Mouse (Mus musculus) heart, postnatal 0 days (tissue): ENCODE results near the gene Tifa. TPM values are rescaled to one million over a fixed set of nuclear protein-coding genes. Genes with fewer than 3 reads are reported as not detected.

Source experiments
- ATAC-seq: fragments of 200-750 bp; cut with Nextera tagmentation; 2 replicates; pipeline ENCODE4 v1.8.0; 2017; ENCODE audit warnings: low read depth, moderate number of reproducible peaks, moderate library complexity; ENCODE audit not compliant: insufficient read depth
- DNase-seq: peaks from one replicate; pipeline ENCODE4 v3.0.0-alpha.2; 2016; ENCODE audit warnings: low spot score
- H3K27ac ChIP-seq: fragments of 300-500 bp; sonication (generic); 2 replicates; pipeline ENCODE4 v1.5.1; 2014; ENCODE audit warnings: low read depth, mild to moderate bottlenecking
- H3K27me3 ChIP-seq: fragments of 300-500 bp; sonication (generic); 2 replicates; pipeline ENCODE4 v1.6.1; 2014; ENCODE audit warnings: low read length, mixed read lengths; ENCODE audit not compliant: control insufficient read depth, insufficient read depth
- H3K36me3 ChIP-seq: fragments of 300-500 bp; sonication (generic); replicated peaks from 2 replicates; pipeline ENCODE4 v1.6.1; 2014; ENCODE audit warnings: low read length, mixed read lengths; ENCODE audit not compliant: control insufficient read depth, insufficient read depth
- H3K4me1 ChIP-seq: fragments of 300-500 bp; sonication (generic); 2 replicates; pipeline ENCODE4 v1.6.1; 2014; ENCODE audit warnings: antibody characterized with exemption; ENCODE audit not compliant: control insufficient read depth, insufficient read depth
- H3K4me2 ChIP-seq: fragments of 300-500 bp; sonication (generic); 2 replicates; pipeline ENCODE4 v1.6.1; 2014; ENCODE audit warnings: low read depth, mild to moderate bottlenecking, low read length, moderate library complexity
- H3K4me3 ChIP-seq: fragments of 300-500 bp; sonication (generic); 2 replicates; pipeline ENCODE4 v1.5.1; 2014; ENCODE audit warnings: low read depth, low read length
- H3K9ac ChIP-seq: fragments of 300-500 bp; sonication (generic); replicated peaks from 2 replicates; pipeline ENCODE4 v1.6.1; 2014; ENCODE audit warnings: low read depth, low read length, mixed read lengths
- H3K9me3 ChIP-seq: fragments of 300-500 bp; sonication (generic); replicated peaks from 2 replicates; pipeline ENCODE4 v1.6.1; 2016; ENCODE audit warnings: low read length; ENCODE audit not compliant: control insufficient read depth
- CTCF ChIP-seq: IDR thresholded peaks from 2 replicates; pipeline ENCODE4 v1.5.1; 2016; ENCODE audit warnings: antibody characterized with exemption, control low read depth, low read depth
- EP300 ChIP-seq: IDR thresholded peaks from 2 replicates; pipeline ENCODE4 v1.6.1; 2016; ENCODE audit warnings: antibody characterized with exemption, low read depth
- WGBS: fragments of 180-500 bp; shearing (Covaris S2); extraction: QIAGEN DNeasy Blood & Tissue Kit; methylation state at CpG from one replicate; pipeline ENCODE4 v1.1.7; 2014; 5-methylcytosine and 5-hydroxymethylcytosine counted together
- polyA plus RNA-seq: library from polyadenylated mRNA; unstranded; fragments of >200 nt; fragmentation: Nextera tagmentation; extraction: Ambion mirVana; gene quantifications from 2 replicates; pipeline ENCODE4 v1.2.1, GENCODE M21; 2015
- total RNA-seq: library from RNA; depleted of rRNA; stranded (reverse); fragments of >200 nt; gene quantifications from 2 replicates; pipeline ENCODE4 v1.2.3, GENCODE M21; 2014; ENCODE audit warnings: low replicate concordance; rRNA removed

Gene Tifa
- total and polyA plus RNA-seq, 2 experiments from 2014 or later: 1.4 to 2.6 TPM

DNA sequence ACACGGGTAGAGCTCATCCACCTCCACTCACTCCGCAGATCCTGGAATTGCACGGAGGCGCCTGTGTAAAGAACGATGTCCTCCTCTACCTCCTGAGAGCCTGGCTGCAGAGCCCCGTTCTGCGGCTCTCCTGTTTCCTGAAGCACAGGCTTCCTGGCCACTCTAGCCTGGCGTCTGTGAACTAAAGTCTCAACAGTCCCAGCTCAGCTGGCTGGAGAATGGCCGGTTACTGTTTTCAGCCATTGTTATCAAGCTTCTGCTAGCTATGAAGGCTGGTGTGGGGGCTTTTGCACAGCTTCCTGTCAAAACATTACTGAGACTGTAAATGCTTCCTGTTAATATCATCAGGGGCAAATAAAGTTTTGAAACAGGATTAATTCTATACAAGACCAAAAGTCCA lies 82.0 kb downstream of the Tifa start:
- ATAC-seq (0 out of 2 replicates have a peak, but pooled peaks have one; percentile 41), DNase-seq (no peak)
- H3K9ac ChIP-seq: no peak overlapping the region
- WGBS: 59% methylated on average over 9 of the region's 9 CpGs
- H3K9me3 ChIP-seq: peaks cover 6% of the 10 kb centered on the region; the same call in 1 of the 2 replicates
- no peaks in the 10 kb centered on the region for H3K36me3 ChIP-seq
- peak overlapping the region; percentile 39 for H3K27ac ChIP-seq
- H3K4me2 ChIP-seq: no peak overlapping the region
- TF ChIP-seq EP300: no peak
- TF ChIP-seq CTCF: no peak
- H3K27me3 ChIP-seq: no peaks in the 10 kb centered on the region
- H3K4me1 ChIP-seq: peaks cover 3% of the 10 kb centered on the region; the same call in 1 of the 2 replicates
- no peak overlapping the region for H3K4me3 ChIP-seq

DNA sequence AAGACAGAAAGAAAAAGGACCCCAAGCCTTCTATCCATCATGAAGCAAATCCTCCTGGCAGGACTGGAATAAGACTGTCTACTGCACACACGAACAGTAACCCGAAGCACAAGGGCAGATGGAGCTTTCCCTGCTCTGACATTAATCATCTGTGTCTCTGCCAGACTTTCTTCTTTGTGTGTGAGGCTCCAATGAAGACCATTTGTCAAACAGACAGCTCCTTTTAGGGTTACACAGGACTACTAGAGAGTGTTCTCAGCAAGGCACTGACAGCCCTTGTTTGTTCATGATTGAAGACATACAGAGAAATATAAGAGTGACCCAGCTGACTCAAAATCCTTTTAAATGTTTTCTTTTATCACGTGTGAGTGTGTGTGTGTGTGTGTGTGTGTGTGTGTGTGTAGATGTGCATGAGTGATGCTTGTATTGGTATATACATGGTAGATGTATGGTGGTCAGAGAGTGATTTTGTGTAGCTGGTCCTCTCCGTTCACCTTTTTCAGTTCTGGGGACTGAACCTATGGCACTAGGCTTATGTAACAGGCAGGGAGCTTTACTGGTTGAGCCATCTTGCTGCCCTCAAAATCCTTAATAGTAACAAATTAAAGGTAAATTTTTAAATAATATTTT lies 84.8 kb downstream of the Tifa start:
- Histone ChIP-seq H3K9me3 (peaks cover 6% of the 10 kb centered on the region; the same call in 1 of the 2 replicates), H3K4me3 (no peak overlapping the region), H3K4me1 (no peaks in the 10 kb centered on the region), H3K27me3 (no peaks in the 10 kb centered on the region), H3K36me3 (no peaks in the 10 kb centered on the region), H3K4me2 (no peak overlapping the region), H3K27ac (no peak overlapping the region), H3K9ac (no peak overlapping the region)
- no peak for DNase-seq
- WGBS: 56% methylated on average over 4 of the region's 4 CpGs
- no peak for ATAC-seq
- TF ChIP-seq EP300 (no peak), CTCF (no peak)

DNA sequence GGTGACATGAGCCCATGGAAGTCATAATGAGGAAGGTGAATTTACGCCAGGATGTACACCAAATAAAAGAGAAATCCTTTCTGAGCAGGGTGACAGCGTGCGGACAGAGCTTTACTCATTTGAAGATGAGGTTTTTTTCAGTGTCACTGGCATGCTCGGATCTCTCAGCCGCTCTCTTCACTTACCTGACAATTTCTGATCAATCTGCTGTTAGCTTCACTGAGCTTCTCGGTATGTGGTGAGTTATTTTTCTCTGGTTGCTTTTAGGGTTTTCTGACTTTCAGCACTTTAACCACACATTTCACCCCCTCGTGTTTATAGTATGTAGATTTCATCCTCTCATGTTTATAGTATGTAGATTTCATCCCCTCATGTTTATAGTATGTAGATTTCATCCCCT lies 85.5 kb downstream of the Tifa start:
- Histone ChIP-seq H3K9me3 (peaks cover 6% of the 10 kb centered on the region; the same call in 1 of the 2 replicates), H3K27me3 (no peaks in the 10 kb centered on the region), H3K4me2 (no peak overlapping the region), H3K36me3 (no peaks in the 10 kb centered on the region), H3K4me1 (no peaks in the 10 kb centered on the region), H3K4me3 (no peak overlapping the region), H3K27ac (no peak overlapping the region), H3K9ac (no peak overlapping the region)
- no peak for ATAC-seq
- no peak for DNase-seq
- WGBS: 91% methylated on average over 7 of the region's 7 CpGs
- TF ChIP-seq CTCF (no peak), EP300 (no peak)

DNA sequence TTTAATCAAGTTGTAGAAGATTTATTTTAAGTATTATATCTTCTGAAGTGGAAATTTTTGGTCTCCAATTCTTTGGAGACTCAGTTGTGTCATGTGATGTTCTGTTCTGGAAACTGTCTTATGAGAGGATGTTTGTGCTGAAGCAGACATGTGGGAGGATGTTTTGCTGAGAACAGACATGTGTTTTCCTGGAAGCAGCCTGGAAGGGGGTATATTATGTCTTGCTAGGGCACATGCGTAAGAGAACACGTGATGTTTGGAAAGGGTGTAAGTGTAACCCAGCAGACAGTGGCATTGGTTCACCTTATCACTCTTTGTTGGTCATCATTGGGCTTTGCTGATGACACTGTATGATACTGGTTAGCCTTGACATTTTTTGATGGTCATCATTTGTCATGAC lies 85.9 kb downstream of the Tifa start:
- H3K9ac ChIP-seq: no peak overlapping the region
- no peaks in the 10 kb centered on the region for H3K27me3 ChIP-seq
- H3K4me1 ChIP-seq: no peaks in the 10 kb centered on the region
- whole genome bisulfite sequencing: 82% methylated on average over 2 of the region's 2 CpGs
- H3K9me3 ChIP-seq: peaks cover 6% of the 10 kb centered on the region; the same call in 1 of the 2 replicates
- no peak overlapping the region for H3K4me2 ChIP-seq
- no peak overlapping the region for H3K4me3 ChIP-seq
- H3K36me3 ChIP-seq: no peaks in the 10 kb centered on the region
- H3K27ac ChIP-seq: no peak overlapping the region
- ATAC-seq (no peak), DNase-seq (no peak)
- no peak for TF ChIP-seq EP300
- no peak for TF ChIP-seq CTCF

DNA sequence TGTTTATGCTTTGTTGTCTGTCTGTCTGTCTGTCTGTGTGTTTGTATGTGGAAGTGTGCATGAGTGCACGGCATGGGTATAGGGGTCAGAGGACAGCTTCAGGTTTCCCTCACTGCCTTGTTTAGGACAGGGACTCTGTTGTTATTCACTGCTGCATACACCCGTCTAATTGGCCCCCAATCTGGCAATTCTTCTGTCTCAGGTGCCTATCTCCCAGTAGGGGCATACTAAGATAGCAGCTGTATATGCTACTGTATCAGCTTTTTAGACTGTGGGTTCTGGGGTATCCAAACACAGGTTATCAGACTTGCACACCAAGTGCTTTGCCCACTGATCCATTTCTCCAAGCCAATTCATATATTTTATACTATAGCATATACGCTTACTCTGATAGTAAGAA lies 90.4 kb downstream of the Tifa start:
- 88% methylated on average over 3 of the region's 3 CpGs for WGBS
- Histone ChIP-seq H3K27me3 (no peaks in the 10 kb centered on the region), H3K9me3 (peaks cover 6% of the 10 kb centered on the region; the same call in 1 of the 2 replicates), H3K36me3 (no peaks in the 10 kb centered on the region), H3K4me1 (no peaks in the 10 kb centered on the region), H3K4me3 (no peak overlapping the region), H3K27ac (no peak overlapping the region), H3K9ac (no peak overlapping the region), H3K4me2 (no peak overlapping the region)
- no peak for TF ChIP-seq CTCF
- no peak for TF ChIP-seq EP300
- no peak for DNase-seq
- no peak for ATAC-seq

DNA sequence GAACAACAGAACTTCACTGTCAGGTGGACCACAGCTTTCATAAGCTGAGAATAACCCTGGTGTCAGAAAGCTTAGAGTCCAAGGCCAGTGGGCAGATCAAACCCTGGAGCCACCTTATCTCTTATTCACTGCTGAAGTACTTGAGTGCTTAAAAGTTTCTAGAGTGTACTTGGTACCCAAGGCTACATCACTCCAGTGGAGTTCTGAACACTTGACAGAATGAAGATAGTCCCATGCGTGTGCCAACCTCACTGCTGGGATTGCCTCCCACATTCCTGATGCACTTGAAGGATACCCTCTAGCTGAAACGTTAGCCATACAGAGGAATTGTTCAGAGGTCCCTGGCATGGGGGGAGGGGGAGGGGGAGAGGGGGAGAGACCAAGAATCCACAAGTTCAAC lies 92.1 kb downstream of the Tifa start:
- Histone ChIP-seq H3K9me3 (no peaks in the 10 kb centered on the region), H3K4me2 (no peak overlapping the region), H3K9ac (no peak overlapping the region), H3K36me3 (no peaks in the 10 kb centered on the region), H3K27me3 (no peaks in the 10 kb centered on the region), H3K4me3 (no peak overlapping the region), H3K4me1 (no peaks in the 10 kb centered on the region), H3K27ac (no peak overlapping the region)
- no peak for TF ChIP-seq CTCF
- no peak for TF ChIP-seq EP300
- ATAC-seq (no peak; the same call in 1 of the 2 replicates), DNase-seq (no peak)
- WGBS: 24% methylated on average over 2 of the region's 2 CpGs

Other genes with a start within 250 kb of the Tifa start
- 8.2 and 16.5 TPM in 2 replicates for gene Larp7, start 236.5 kb upstream of the Tifa start, total RNA-seq
- gene Larp7, start 236.5 kb upstream of the Tifa start, polyA plus RNA-seq: 36.5 and 41.5 TPM in 2 replicates
- 5.9 and 6.4 TPM in 2 replicates for gene Zgrf1, start 236.3 kb upstream of the Tifa start, total RNA-seq
- gene Zgrf1, start 236.3 kb upstream of the Tifa start, polyA plus RNA-seq: 1.9 and 2.3 TPM in 2 replicates
- not detected in 2 replicates for gene Neurog2, start 156.7 kb upstream of the Tifa start, total RNA-seq
- not detected in 2 replicates for gene Neurog2, start 156.7 kb upstream of the Tifa start, polyA plus RNA-seq
- 0.27 and 1.2 TPM in 2 replicates for gene Alpk1, start 9.3 kb upstream of the Tifa start, total RNA-seq
- gene Alpk1, start 9.3 kb upstream of the Tifa start, polyA plus RNA-seq: 0.55 and 1.0 TPM in 2 replicates
- gene Ap1ar, start 47.7 kb downstream of the Tifa start, total RNA-seq: 18.2 and 94.3 TPM in 2 replicates
- gene Ap1ar, start 47.7 kb downstream of the Tifa start, polyA plus RNA-seq: 16.4 and 18.0 TPM in 2 replicates
- 9.1 and 10.1 TPM in 2 replicates for gene Fam241a, start 106.5 kb downstream of the Tifa start, total RNA-seq
- 7.8 and 8.3 TPM in 2 replicates for gene Fam241a, start 106.5 kb downstream of the Tifa start, polyA plus RNA-seq